Mouse (Mus musculus) cortical plate, adult 2 months (tissue): ENCODE results near the gene Hist1h2bp.

Source experiments
- CTCF ChIP-seq: fragments of 200-500 bp; IDR thresholded peaks from 2 replicates; pipeline ENCODE4 v1.5.1; 2011; ENCODE audit warnings: mild to moderate bottlenecking, control low read depth, low read length; ENCODE audit not compliant: insufficient read depth; ENCODE audit errors: extremely low read depth
- POLR2A ChIP-seq: fragments of 200-500 bp; IDR thresholded peaks from 2 replicates; pipeline ENCODE4 v1.6.1; 2011; ENCODE audit warnings: mild to moderate bottlenecking, low read length, control low read depth; ENCODE audit not compliant: insufficient read depth; ENCODE audit errors: extremely low read depth

- TF ChIP-seq POLR2A (no peak), CTCF (no peak)
These were observed 3.5 kb upstream of the Hist1h2bp start for GRCm38 (mm10) chr13:21783734-21784161.
